Mouse (Mus musculus) intestine, embryonic 16.5 days (tissue): ENCODE data around the gene Vim. TPM values are rescaled to one million over a fixed set of nuclear protein-coding genes. Genes with fewer than 3 reads are reported as not detected.
"Not testable (repeated sequence)": the region's sequence is repeated elsewhere in the genome, so short reads cannot be mapped to it uniquely, and the experiment has no call there.

ENCODE experiments used
- ATAC-seq: fragments of 200-750 bp; cut with Nextera tagmentation; 2 replicates; pipeline ENCODE4 v1.8.0; 2017; ENCODE audit warnings: moderate TSS enrichment, moderate library complexity
- H3K27ac ChIP-seq: fragments of 300-500 bp; sonication (generic); 2 replicates; pipeline ENCODE4 v1.5.1; 2014; ENCODE audit warnings: mild to moderate bottlenecking, low read length
- H3K27me3 ChIP-seq: fragments of 300-500 bp; sonication (generic); replicated peaks from 2 replicates; pipeline ENCODE4 v1.6.1; 2014; ENCODE audit warnings: low read length, control low read depth, mixed read lengths; ENCODE audit not compliant: control insufficient read depth, insufficient read depth
- H3K36me3 ChIP-seq: fragments of 300-500 bp; sonication (generic); 2 replicates; pipeline ENCODE4 v1.6.1; 2014; ENCODE audit warnings: low read length, control low read depth; ENCODE audit not compliant: control insufficient read depth, insufficient read depth
- H3K4me1 ChIP-seq: fragments of 300-500 bp; sonication (generic); 2 replicates; pipeline ENCODE4 v1.6.1; 2014; ENCODE audit warnings: low read length, control low read depth, mixed read lengths; ENCODE audit not compliant: control insufficient read depth, insufficient read depth
- H3K4me2 ChIP-seq: fragments of 300-500 bp; sonication (generic); 2 replicates; pipeline ENCODE4 v1.6.1; 2014; ENCODE audit warnings: low read depth, low read length, control low read depth
- H3K4me3 ChIP-seq: fragments of 300-500 bp; sonication (generic); 2 replicates; pipeline ENCODE4 v1.5.1; 2014; ENCODE audit warnings: mild to moderate bottlenecking, low read length
- H3K9ac ChIP-seq: fragments of 300-500 bp; sonication (generic); 2 replicates; pipeline ENCODE4 v1.6.1; 2014; ENCODE audit warnings: low read depth, low read length
- H3K9me3 ChIP-seq: fragments of 300-500 bp; sonication (generic); 2 replicates; pipeline ENCODE4 v1.6.1; 2016; ENCODE audit warnings: low read length, control low read depth; ENCODE audit not compliant: control insufficient read depth
- WGBS: fragments of 180-500 bp; shearing (Covaris S2); extraction: QIAGEN DNeasy Blood & Tissue Kit; methylation state at CpG from one replicate; pipeline ENCODE4 v1.1.7; 2014; 5-methylcytosine and 5-hydroxymethylcytosine counted together
- polyA plus RNA-seq: library from polyadenylated mRNA; unstranded; fragments of >200 nt; fragmentation: Nextera tagmentation; extraction: Ambion mirVana; gene quantifications from 2 replicates; pipeline ENCODE4 v1.2.1, GENCODE M21; 2015

Vim gene
- polyA plus RNA-seq, 1 experiment from 2014 or later = 392 TPM

DNA sequence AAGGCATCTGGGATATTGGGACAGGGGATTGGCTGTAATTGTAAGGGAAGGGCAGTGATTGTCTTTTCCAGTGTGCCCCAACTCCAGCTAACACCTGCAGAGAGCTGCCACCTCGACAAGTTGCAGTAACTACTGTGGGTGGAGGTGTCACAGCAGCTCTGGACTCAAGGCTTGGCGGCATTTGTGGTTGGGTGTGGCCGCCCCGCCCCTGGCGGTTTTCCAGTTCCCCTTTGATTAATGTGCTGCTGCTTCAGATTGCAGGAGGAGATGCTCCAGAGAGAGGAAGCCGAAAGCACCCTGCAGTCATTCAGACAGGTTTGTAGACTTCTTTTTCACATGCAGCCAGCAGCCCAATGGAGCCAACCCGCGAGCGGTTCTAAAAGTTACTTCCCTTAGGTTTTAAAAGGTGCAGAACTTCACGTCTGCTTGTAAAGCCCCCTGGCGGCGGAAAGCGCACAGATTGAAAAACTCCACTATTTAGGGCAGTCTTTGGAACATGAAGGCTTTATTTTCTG lies 1.6 kb downstream of the Vim start:
- Histone ChIP-seq H3K27ac (peak overlapping the region; percentile 96), H3K36me3 (peaks cover 6% of the 10 kb centered on the region; the same call in 1 of the 2 replicates), H3K4me2 (peak overlapping the region; percentile 69), H3K9ac (peak overlapping the region; percentile 80), H3K4me1 (peaks cover 11% of the 10 kb centered on the region; the same call in 1 of the 2 replicates), H3K27me3 (no peaks in the 10 kb centered on the region), H3K4me3 (peak overlapping the region; percentile 63), H3K9me3 (no peaks in the 10 kb centered on the region)
- ATAC-seq = peak; percentile 32
- under 1% methylated on average over 13 of the region's 13 CpGs for WGBS

DNA sequence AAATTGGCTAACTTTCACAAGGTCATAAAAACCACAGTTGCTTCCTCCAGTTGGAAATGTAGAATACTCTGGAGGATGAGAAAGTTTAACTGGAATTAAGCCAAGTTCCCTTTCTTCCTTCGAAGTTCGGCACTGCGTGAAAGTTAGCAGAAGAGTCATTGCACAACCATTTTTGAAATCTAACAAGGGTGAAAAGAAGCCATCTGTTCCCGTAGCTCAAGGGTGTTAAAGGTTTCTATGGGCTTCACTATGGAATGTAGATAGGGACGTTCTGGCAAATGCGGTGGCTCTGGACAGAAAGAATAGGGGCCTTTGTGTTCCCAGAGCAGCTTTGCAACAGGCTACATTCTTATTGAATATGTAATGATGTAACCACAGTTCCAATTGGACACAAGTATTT lies 2.2 kb downstream of the Vim start:
- ATAC-seq = no peak

DNA sequence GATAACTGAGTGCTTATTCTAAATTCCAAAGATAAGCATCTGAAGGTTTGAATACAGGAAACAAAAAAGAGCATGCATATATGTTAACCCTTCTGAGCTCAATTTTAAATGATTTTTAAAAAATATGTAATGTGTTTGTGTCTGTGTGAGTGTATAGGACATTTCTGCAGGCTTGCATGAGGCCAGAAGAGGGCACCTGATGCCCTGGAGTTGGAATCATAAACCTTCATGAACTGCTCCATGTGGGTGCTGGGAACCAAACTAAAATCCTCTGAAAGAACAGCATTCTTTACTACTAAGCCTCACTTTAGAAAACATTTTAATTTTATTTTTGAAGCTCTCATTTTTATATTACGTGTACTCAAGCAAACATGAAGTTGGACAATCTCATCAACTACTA lies 3.7 kb downstream of the Vim start:
- no peak for ATAC-seq
- Histone ChIP-seq H3K27me3 (no peaks in the 10 kb centered on the region), H3K9ac (no peak overlapping the region), H3K27ac (no peak overlapping the region), H3K36me3 (peaks cover 9% of the 10 kb centered on the region), H3K9me3 (no peaks in the 10 kb centered on the region), H3K4me3 (no peak overlapping the region), H3K4me1 (peaks cover 9% of the 10 kb centered on the region; the same call in 1 of the 2 replicates), H3K4me2 (no peak overlapping the region)
- 90% methylated on average over 1 of the region's 1 CpGs for WGBS

More for the DNA sequence above, 2.2 kb downstream of the Vim start:
- Histone ChIP-seq H3K9me3 (no peaks in the 10 kb centered on the region), H3K4me2 (peak overlapping the region; percentile 69), H3K9ac (peak overlapping the region; percentile 80), H3K4me1 (peaks cover 11% of the 10 kb centered on the region; the same call in 1 of the 2 replicates), H3K27ac (no peak overlapping the region), H3K36me3 (peaks cover 6% of the 10 kb centered on the region; the same call in 1 of the 2 replicates), H3K4me3 (peak overlapping the region; percentile 63), H3K27me3 (no peaks in the 10 kb centered on the region)
- 20% methylated on average over 6 of the region's 6 CpGs for WGBS

DNA sequence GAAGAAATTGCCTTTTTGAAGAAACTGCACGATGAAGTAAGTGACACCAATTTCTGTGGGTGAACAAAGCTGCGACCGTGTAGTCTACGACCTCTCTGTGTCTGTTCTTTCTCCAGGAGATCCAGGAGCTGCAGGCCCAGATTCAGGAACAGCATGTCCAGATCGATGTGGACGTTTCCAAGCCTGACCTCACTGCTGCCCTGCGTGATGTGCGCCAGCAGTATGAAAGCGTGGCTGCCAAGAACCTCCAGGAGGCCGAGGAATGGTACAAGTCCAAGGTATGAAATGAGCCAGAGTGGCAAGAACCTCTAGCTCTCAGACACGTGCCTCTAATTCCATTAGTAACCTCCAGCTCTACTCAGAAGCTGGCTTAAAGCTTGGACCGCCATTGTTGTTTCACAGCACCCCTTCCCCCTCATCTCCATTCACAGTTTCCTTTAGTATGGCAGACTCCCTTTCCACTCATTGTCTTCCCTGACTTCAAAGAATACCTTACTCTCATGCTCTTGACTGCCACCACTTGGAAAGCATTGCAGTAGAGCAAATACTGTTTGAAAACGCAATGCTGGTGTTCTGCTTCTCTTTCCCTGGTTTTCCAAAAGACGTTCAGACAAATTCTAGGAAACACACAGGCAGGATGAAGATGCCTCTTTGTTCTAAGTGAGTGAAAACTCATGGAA lies 4.9 kb downstream of the Vim start:
- Histone ChIP-seq H3K4me3 (no peak overlapping the region), H3K4me2 (no peak overlapping the region), H3K9me3 (no peaks in the 10 kb centered on the region), H3K4me1 (peaks cover 7% of the 10 kb centered on the region; the same call in 1 of the 2 replicates), H3K9ac (no peak overlapping the region), H3K36me3 (peaks cover 9% of the 10 kb centered on the region), H3K27me3 (no peaks in the 10 kb centered on the region), H3K27ac (no peak overlapping the region)
- WGBS = 82% methylated on average over 14 of the region's 14 CpGs
- ATAC-seq = no peak

DNA sequence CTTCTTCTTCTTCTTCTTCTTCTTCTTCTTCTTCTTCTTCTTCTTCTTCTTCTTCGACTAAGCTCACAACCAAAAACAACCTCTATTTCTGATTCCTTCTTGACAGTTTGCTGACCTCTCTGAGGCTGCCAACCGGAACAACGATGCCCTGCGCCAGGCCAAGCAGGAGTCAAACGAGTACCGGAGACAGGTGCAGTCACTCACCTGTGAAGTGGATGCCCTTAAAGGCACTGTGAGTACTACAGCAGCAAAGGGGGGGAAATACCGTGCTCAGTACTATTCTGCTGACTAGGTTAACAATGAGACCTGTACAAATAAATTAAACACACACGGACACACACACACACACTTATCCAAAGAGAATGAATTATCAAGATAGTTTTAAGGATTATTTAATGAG lies 5.6 kb downstream of the Vim start:
- H3K4me1 ChIP-seq = peaks cover 7% of the 10 kb centered on the region; the same call in 1 of the 2 replicates
- no peaks in the 10 kb centered on the region for H3K9me3 ChIP-seq
- WGBS = 91% methylated on average over 8 of the region's 8 CpGs
- H3K9ac ChIP-seq = no peak overlapping the region
- no peaks in the 10 kb centered on the region for H3K27me3 ChIP-seq
- no peak overlapping the region for H3K4me2 ChIP-seq
- no peak overlapping the region for H3K4me3 ChIP-seq
- H3K36me3 ChIP-seq = peaks cover 9% of the 10 kb centered on the region
- no peak overlapping the region for H3K27ac ChIP-seq
- ATAC-seq = no peak

DNA sequence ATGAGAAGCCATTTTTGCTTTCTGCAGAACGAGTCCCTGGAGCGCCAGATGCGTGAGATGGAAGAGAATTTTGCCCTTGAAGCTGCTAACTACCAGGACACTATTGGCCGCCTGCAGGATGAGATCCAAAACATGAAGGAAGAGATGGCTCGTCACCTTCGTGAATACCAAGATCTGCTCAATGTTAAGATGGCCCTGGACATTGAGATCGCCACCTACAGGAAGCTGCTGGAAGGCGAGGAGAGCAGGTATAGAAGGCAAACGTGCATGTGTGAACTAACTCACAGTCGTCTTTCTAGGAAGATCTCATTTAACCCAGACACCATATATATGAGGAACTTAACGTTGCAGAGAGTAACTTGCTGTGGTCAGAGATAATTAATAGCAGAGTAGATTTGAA lies 6.3 kb downstream of the Vim start:
- peaks cover 9% of the 10 kb centered on the region for H3K36me3 ChIP-seq
- no peaks in the 10 kb centered on the region for H3K9me3 ChIP-seq
- H3K27ac ChIP-seq = no peak overlapping the region
- 63% methylated on average over 11 of the region's 11 CpGs for WGBS
- no peaks in the 10 kb centered on the region for H3K27me3 ChIP-seq
- H3K4me3 ChIP-seq = no peak overlapping the region
- H3K4me1 ChIP-seq = peaks cover 7% of the 10 kb centered on the region; the same call in 1 of the 2 replicates
- H3K9ac ChIP-seq = no peak overlapping the region
- H3K4me2 ChIP-seq = no peak overlapping the region
- no peak for ATAC-seq

DNA sequence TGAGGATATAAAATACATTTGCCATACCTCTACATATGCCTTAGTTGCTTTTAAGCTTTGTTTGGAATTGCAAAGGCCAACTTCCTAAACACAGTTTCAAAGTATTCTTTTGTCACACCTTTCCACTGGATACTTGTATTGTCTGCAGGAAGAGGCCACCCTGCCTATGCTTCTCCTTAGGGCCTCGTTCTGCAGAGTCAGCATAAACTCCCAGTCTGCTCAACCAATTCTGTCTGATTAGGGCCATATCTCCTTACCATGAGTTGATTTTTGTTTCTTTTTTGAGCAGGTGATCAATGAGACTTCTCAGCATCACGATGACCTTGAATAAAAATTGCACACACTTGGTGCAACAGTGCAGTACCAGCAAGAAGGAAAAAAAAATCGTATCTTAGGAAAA lies 8.5 kb downstream of the Vim start:
- 87% methylated on average over 3 of the region's 3 CpGs for WGBS
- Histone ChIP-seq H3K27me3 (no peaks in the 10 kb centered on the region), H3K27ac (no peak overlapping the region), H3K9ac (no peak overlapping the region), H3K4me2 (no peak overlapping the region), H3K4me1 (no peaks in the 10 kb centered on the region), H3K36me3 (peaks cover 9% of the 10 kb centered on the region), H3K9me3 (no peaks in the 10 kb centered on the region), H3K4me3 (no peak overlapping the region)
- ATAC-seq = no peak

DNA sequence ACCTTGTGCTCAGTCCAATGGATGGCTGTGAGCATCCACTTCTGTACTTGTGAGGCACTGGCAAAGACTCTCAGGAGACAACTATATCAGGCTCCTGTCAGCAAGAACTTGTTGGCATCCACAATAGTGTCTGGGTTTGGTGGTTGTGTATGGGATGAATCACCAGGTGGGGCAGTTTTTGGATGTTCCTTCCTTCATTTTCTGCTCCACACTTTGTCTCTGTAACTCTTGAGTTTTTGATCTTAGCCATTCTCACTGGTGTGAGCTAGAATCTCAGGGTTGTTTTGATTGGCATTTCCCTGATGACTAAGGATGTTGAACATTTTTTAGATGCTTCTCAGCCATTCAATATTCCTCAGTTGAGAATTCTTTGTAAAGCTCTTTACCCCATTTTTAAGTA lies 10.0 kb downstream of the Vim start:
- not testable (repeated sequence) for H3K27ac ChIP-seq, ATAC-seq, H3K9me3 ChIP-seq, H3K27me3 ChIP-seq, H3K9ac ChIP-seq, H3K36me3 ChIP-seq, H3K4me2 ChIP-seq, H3K4me1 ChIP-seq, H3K4me3 ChIP-seq

DNA sequence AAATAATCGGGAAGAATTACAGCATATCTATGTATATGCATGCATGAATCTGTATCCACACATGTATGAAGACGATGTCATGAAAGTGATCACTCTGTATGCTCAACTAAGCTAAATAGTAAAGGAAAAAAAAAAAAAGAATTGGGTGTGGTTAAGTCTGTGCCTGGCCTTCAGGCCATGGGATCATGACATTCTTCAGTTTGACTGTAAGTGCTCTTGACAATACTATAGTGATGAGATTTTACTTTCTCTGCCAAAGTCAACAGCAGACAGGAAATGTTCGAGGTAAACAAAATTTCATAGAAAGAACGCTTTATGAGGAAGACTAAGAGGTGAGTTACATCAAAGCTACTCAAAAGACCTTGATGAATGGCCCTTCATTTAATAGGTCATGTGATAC lies 19.6 kb downstream of the Vim start:
- H3K4me3 ChIP-seq = no peak overlapping the region
- H3K4me2 ChIP-seq = no peak overlapping the region
- H3K36me3 ChIP-seq = no peaks in the 10 kb centered on the region
- no peak overlapping the region for H3K27ac ChIP-seq
- H3K9me3 ChIP-seq = no peaks in the 10 kb centered on the region
- no peaks in the 10 kb centered on the region for H3K4me1 ChIP-seq
- ATAC-seq = no peak
- no peak overlapping the region for H3K9ac ChIP-seq
- 68% methylated on average over 4 of the region's 4 CpGs for WGBS
- no peaks in the 10 kb centered on the region for H3K27me3 ChIP-seq
